Mouse (Mus musculus) lung, adult 2 months (tissue): ENCODE data around the gene Mgat5. TPM values are rescaled to one million over a fixed set of nuclear protein-coding genes. Genes with fewer than 3 reads are reported as not detected.

Experiments used
- DNase-seq: peaks from one replicate; pipeline ENCODE4 v3.0.0; 2022
- H3K4me1 ChIP-seq: fragments of 200-500 bp; 2 replicates; pipeline ENCODE4 v1.6.1; 2011; ENCODE audit warnings: low read length; ENCODE audit not compliant: control insufficient read depth, insufficient read depth
- H3K4me3 ChIP-seq: fragments of 200-500 bp; replicated peaks from 2 replicates; pipeline ENCODE3; 2011; ENCODE audit warnings: low read depth, mild to moderate bottlenecking, control low read depth, low read length; ENCODE audit errors: extremely low read depth
- CTCF ChIP-seq: fragments of 200-500 bp; IDR thresholded peaks from 2 replicates; pipeline ENCODE4 v1.5.1; 2011; ENCODE audit warnings: mild to moderate bottlenecking, low read length, control low read depth; ENCODE audit not compliant: insufficient read depth
- POLR2A ChIP-seq: fragments of 200-500 bp; IDR thresholded peaks from 2 replicates; pipeline ENCODE4 v1.6.1; 2011; ENCODE audit warnings: low read depth, mild to moderate bottlenecking, control low read depth, low read length, borderline replicate concordance; ENCODE audit errors: extremely low read depth
- WGBS: fragments of 180-500 bp; shearing (Covaris S2); methylation state at CpG from one replicate; pipeline ENCODE4 v1.1.7; 2018; 5-methylcytosine and 5-hydroxymethylcytosine counted together
- polyA plus RNA-seq: library from polyadenylated mRNA; depleted of rRNA; stranded (reverse); fragments of >200 nt; gene quantifications from 2 replicates; pipeline ENCODE4 v1.2.3, GENCODE M21; 2012

The Mgat5 gene
- polyA plus RNA-seq, 1 experiment, result 9.0 TPM

GRCm38 (mm10) chr1:127313652-127314350 is 109.0 kb downstream of the Mgat5 start:
- Histone ChIP-seq H3K4me3 (no peak overlapping the region), H3K4me1 (peaks cover 2% of the 10 kb centered on the region)
- no peak for DNase-seq
- TF ChIP-seq CTCF, result no peak
- TF ChIP-seq POLR2A, result no peak
- WGBS, result 64% methylated on average over 8 of the region's 8 CpGs

DNA sequence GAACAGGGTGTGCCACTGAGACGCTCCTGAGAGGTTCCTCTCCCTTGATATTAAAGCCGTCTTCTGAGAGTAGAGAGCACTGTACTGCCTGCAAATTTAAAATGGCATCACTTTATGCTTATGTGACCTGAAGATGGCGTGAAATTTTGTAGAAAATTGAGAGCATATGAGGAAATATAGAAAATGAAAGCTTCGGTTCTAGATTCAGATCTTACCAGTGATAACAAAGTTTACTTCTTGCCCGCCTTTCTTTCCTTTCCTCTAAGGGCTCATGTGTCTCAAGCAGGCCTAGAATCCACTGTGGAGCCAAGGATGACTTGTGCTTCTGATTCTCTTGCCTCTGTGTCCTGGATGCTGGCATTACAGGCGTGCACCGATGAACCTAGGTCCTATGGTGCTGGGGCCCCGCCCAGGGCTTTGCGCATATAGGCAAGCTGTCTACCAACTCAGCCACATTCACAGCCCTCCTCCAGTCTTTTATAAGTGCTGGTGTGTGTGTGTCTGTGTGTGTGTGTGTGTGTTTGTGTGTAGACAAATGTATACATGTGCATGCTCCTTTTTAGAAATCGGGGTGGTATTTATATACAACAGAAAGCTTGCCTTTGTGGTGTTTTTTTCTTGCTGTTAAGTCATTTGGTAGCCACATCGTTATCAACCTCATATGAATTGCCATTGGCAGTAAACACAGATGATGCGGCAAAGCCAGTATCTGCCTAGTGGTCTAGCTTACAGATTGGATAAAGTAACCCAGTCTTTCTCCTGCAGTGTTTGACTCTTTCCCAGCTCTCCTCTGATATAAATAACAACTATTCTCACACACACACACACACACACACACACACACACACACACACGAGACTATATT is 111.2 kb downstream of the Mgat5 start:
- TF ChIP-seq POLR2A (no peak), CTCF (no peak)
- DNase-seq, result no peak
- no peak overlapping the region for H3K4me3 ChIP-seq
- WGBS, result 85% methylated on average over 13 of the region's 13 CpGs
- H3K4me1 ChIP-seq, result peaks cover 2% of the 10 kb centered on the region

DNA sequence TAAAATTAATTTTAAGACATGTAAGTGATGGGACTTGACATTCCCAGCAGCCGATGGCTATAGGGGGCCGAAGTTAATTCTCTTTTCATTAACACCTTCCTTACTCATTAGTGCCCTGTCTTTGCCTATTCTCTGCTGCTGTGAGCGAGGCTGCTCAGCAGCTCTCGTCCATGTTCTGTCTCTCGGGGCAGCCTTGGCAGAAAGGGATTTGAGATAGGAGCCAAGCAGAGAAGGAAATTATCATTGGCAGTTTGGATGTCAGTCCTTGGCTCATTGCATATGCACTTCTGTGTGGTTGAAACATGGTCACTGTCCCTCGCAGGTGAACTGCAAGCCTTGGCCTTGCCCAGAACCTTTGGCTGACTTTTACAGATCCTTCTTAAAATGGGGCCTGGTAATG is 111.8 kb downstream of the Mgat5 start:
- WGBS, result 89% methylated on average over 6 of the region's 6 CpGs
- TF ChIP-seq POLR2A, result no peak
- no peak for TF ChIP-seq CTCF

GRCm38 (mm10) chr1:127317541-127317940 is 112.7 kb downstream of the Mgat5 start:
- DNase-seq, result no peak
- WGBS, result 88% methylated on average over 9 of the region's 9 CpGs
- TF ChIP-seq POLR2A (no peak), CTCF (no peak)
- Histone ChIP-seq H3K4me1 (peaks cover 2% of the 10 kb centered on the region), H3K4me3 (no peak overlapping the region)

More for the DNA sequence above, 111.8 kb downstream of the Mgat5 start:
- no peak overlapping the region for H3K4me3 ChIP-seq
- H3K4me1 ChIP-seq, result peaks cover 2% of the 10 kb centered on the region
- DNase-seq, result no peak

DNA sequence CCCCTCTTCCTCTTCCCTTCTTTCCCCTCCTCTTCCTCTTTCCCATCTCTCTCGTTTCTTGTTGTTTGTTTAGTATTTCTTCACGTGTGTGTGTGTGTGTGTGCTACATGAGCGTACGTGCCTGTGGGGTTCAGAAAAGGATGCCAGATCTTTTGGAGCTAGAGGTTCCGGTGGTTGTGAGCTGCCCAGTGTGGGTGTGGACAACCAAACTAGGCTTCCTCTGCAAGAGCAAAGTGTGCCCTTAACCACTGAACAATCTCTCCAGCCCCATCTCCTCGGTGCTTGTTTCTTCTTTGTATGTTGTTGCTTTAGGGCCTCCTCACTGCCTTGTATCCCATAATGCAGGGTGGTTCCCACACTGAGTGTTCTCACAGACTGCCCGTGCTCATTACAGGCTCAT is 113.7 kb downstream of the Mgat5 start:
- Histone ChIP-seq H3K4me1 (peaks cover 2% of the 10 kb centered on the region), H3K4me3 (no peak overlapping the region)
- WGBS, result 60% methylated on average over 7 of the region's 7 CpGs
- no peak for DNase-seq
- no peak for TF ChIP-seq POLR2A
- TF ChIP-seq CTCF, result no peak

GRCm38 (mm10) chr1:127319768-127320167 is 115.0 kb downstream of the Mgat5 start:
- H3K4me1 ChIP-seq, result peaks cover under 1% of the 10 kb centered on the region; the same call in 1 of the 2 replicates
- TF ChIP-seq POLR2A, result no peak
- TF ChIP-seq CTCF, result no peak
- no peak overlapping the region for H3K4me3 ChIP-seq
- 77% methylated on average over 6 of the region's 6 CpGs for WGBS
- DNase-seq, result no peak

- no peaks in the 10 kb centered on the region for H3K4me1 ChIP-seq
- DNase-seq, result no peak
- 76% methylated on average over 10 of the region's 10 CpGs for WGBS
- H3K4me3 ChIP-seq, result no peak overlapping the region
- no peak for TF ChIP-seq CTCF
- no peak for TF ChIP-seq POLR2A
These were observed 116.1 kb downstream of the Mgat5 start for GRCm38 (mm10) chr1:127320956-127321355.

DNA sequence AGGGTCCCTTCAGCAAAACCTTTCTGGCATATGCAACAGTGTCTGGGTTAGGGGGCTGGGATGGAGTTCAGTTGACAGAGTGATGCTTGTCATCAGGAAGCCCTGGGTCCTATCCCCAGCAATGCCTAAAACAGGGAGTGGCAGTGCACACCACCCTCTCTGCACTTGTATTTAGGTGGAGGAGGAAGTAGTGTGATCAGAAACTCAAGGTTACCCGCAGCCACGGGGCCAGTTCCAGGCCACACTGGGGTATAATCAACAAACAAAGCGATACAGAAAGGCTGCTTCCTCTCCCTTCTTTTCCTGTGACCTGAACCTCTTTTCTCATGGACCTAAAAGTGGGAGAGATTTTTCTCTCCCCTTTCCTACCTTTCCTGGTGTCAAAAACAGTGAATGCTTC is 116.8 kb downstream of the Mgat5 start:
- TF ChIP-seq POLR2A (no peak), CTCF (no peak)
- WGBS, result 45% methylated on average over 3 of the region's 3 CpGs
- H3K4me1 ChIP-seq, result no peaks in the 10 kb centered on the region

GRCm38 (mm10) chr1:127322169-127322805 is 117.5 kb downstream of the Mgat5 start:
- WGBS, result 60% methylated on average over 5 of the region's 5 CpGs
- DNase-seq, result no peak
- TF ChIP-seq POLR2A, result no peak
- no peak for TF ChIP-seq CTCF
- no peaks in the 10 kb centered on the region for H3K4me1 ChIP-seq
- H3K4me3 ChIP-seq, result no peak overlapping the region

More for the DNA sequence above, 116.8 kb downstream of the Mgat5 start:
- DNase-seq, result no peak
- no peak overlapping the region for H3K4me3 ChIP-seq

GRCm38 (mm10) chr1:127325601-127326198 is 120.9 kb downstream of the Mgat5 start:
- no peak for DNase-seq
- no peak for TF ChIP-seq POLR2A
- TF ChIP-seq CTCF, result no peak

More at GRCm38 (mm10) chr1:127325601-127326198, 120.9 kb downstream of the Mgat5 start:
- Histone ChIP-seq H3K4me3 (no peak overlapping the region), H3K4me1 (no peaks in the 10 kb centered on the region)
- WGBS, result 74% methylated on average over 8 of the region's 8 CpGs
